Mouse (Mus musculus) lung, adult 2 months (tissue): ENCODE results near the gene Rhbdf2.

Experiments
- CTCF ChIP-seq: fragments of 200-500 bp; IDR thresholded peaks from 2 replicates; pipeline ENCODE4 v1.5.1; 2011; ENCODE audit warnings: mild to moderate bottlenecking, low read length, control low read depth; ENCODE audit not compliant: insufficient read depth
- POLR2A ChIP-seq: fragments of 200-500 bp; IDR thresholded peaks from 2 replicates; pipeline ENCODE4 v1.6.1; 2011; ENCODE audit warnings: low read depth, mild to moderate bottlenecking, control low read depth, low read length, borderline replicate concordance; ENCODE audit errors: extremely low read depth

GRCm38 (mm10) chr11:116653234-116653633 lies 26.4 kb upstream of the Rhbdf2 start, which contains the start of gene Prcd:
- TF ChIP-seq POLR2A: no peak
- TF ChIP-seq CTCF: no peak
